Mouse (Mus musculus) brown adipose tissue, adult 24 weeks (tissue): Measurements from ENCODE around the gene Eif4ebp2. TPM values are rescaled to one million over a fixed set of nuclear protein-coding genes. Genes with fewer than 3 reads are reported as not detected.

Experiments used
- H3K27ac ChIP-seq: fragments of 200-500 bp; replicated peaks from 2 replicates; pipeline ENCODE4 v1.5.1; 2012; ENCODE audit warnings: low read depth, mild to moderate bottlenecking, low read length
- H3K4me1 ChIP-seq: fragments of 200-500 bp; 2 replicates; pipeline ENCODE4 v1.6.1; 2012; ENCODE audit warnings: low read length, mixed read lengths; ENCODE audit not compliant: control insufficient read depth, insufficient read depth, insufficient read length
- H3K4me3 ChIP-seq: fragments of 200-500 bp; 2 replicates; pipeline ENCODE4 v1.5.1; 2012; ENCODE audit warnings: low read depth, mild to moderate bottlenecking, low read length, moderate library complexity; ENCODE audit not compliant: insufficient read depth
- polyA plus RNA-seq: library from polyadenylated mRNA; stranded (reverse); fragments of >200 nt; gene quantifications from 2 replicates; pipeline ENCODE4 v1.2.4, GENCODE M21; 2012; ENCODE audit not compliant: missing spikeins, insufficient read depth, insufficient read length

The Eif4ebp2 gene
- 81.2 and 120 TPM in 2 replicates for polyA plus RNA-seq

- peaks cover 20% of the 10 kb centered on the region for H3K4me1 ChIP-seq
- H3K4me3 ChIP-seq = peak within 1 kb of the TSS; percentile 85
- H3K27ac ChIP-seq = peak within 1 kb of the TSS; percentile 60
Measured at GRCm38 (mm10) chr10:61452645-61453044, at the start of gene Eif4ebp2. Gene Eif4ebp2 (minus strand): TSS chr10:61452661.

GRCm38 (mm10) chr10:61500756-61501155 lies 48.3 kb upstream of the Eif4ebp2 start:
- H3K4me3 ChIP-seq = no peak overlapping the region
- H3K4me1 ChIP-seq = no peaks in the 10 kb centered on the region
- H3K27ac ChIP-seq = no peak overlapping the region

DNA sequence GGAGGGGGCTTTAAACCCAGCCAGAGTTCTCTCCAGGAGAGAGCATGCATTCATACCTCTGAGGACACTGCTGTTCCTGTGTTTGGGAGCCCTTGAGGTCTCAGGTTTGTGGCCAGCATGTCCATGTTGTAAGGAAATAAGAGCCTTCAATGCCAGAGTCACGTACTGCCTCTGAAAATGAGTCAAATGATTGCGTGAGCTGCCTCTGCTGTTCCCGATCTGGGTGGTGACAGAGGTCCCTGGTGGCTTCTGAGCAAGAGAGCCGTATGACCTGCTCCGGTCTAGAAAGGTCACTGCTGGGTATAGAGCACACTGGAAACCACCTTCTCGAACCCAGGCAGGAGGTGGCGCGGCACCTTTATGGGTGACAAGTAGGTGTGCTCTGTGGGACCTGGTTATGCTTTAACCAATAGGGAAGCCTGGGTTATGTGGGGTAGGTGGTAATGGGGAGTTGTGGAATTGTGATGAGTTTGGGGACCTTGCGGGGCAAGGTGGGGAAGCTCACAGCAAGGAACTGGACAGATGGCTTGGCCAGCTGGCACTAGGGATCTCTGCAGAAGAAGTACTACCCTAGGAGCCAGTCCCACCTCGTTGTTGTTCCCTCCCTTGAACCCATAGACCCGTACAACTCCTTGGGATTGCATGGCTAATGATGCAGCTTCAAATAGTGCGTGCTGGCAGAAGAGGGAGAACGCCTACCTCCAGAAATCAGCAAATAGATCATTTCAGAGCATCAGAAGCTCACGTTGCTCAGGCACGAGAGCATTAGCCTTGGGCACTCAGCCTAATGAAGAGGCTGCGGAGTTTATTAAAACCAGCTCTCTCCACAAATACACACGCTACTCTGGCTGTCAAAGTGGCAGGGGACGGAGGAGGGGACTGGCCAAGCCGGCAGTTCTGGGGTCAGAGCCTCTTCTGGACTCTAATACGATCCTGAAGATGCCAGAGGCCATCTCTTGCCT lies 47.3 kb upstream of the Eif4ebp2 start:
- H3K4me3 ChIP-seq = peak overlapping the region; percentile 26
- no peaks in the 10 kb centered on the region for H3K4me1 ChIP-seq
- peak overlapping the region; percentile 59 for H3K27ac ChIP-seq

DNA sequence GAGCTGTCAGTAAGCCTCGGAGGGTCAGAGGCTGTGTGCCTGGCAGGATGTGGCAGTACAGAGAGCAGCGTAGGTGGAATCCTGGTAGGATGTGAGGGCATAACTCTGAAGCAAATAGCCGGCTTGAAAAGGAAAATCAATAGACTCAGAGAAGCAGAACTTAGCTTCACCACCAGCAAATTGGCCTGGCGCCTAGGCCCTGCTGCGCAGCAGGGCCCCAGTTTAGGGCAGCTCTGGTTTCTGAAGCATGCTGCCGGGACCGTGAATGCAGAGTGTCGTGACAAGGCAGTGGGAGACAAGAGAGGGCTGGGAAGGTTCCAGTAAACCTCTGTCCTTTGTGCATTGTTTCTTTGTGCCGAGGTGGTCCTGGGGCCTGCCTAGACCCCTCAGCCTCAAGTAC lies 43.8 kb upstream of the Eif4ebp2 start:
- no peak overlapping the region for H3K27ac ChIP-seq
- H3K4me3 ChIP-seq = no peak overlapping the region
- no peaks in the 10 kb centered on the region for H3K4me1 ChIP-seq

GRCm38 (mm10) chr10:61495461-61495860 lies 43.0 kb upstream of the Eif4ebp2 start:
- no peaks in the 10 kb centered on the region for H3K4me1 ChIP-seq

GRCm38 (mm10) chr10:61492040-61492439 lies 39.6 kb upstream of the Eif4ebp2 start:
- no peak overlapping the region for H3K27ac ChIP-seq
- no peaks in the 10 kb centered on the region for H3K4me1 ChIP-seq
- H3K4me3 ChIP-seq = no peak overlapping the region

More at GRCm38 (mm10) chr10:61495461-61495860, 43.0 kb upstream of the Eif4ebp2 start:
- Histone ChIP-seq H3K27ac (no peak overlapping the region), H3K4me3 (no peak overlapping the region)

- Histone ChIP-seq H3K27ac (no peak overlapping the region), H3K4me1 (no peaks in the 10 kb centered on the region), H3K4me3 (no peak overlapping the region)
Measured at GRCm38 (mm10) chr10:61491573-61491972, 39.1 kb upstream of the Eif4ebp2 start.

DNA sequence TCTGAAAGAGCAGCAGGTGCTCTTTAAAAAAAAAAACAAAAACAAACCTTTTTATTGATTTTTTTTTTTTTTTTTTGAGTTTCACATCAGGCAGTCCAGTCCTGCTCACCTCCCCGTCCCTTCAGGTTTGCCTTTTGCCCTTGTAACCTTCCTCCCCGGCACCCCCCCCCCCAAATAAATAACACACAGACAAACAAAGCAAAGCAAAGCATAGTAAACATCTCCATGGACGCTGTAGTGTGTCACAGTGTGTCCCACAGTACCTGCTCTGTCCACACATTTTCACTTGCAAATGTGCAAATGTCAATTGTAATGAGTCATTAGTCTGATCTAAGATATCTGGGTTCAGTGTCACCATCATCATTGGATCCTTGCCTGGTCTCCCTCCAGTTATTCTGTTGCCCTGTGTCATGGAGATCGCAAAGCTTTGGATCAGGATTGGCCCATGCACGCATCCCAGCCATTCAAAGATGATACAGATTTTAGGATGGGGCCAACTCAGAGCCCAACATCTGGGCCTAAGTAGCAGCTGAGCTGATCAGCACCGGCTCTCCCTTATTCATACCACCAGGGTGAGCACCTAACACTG lies 36.2 kb upstream of the Eif4ebp2 start:
- no peak overlapping the region for H3K4me3 ChIP-seq
- H3K4me1 ChIP-seq = no peaks in the 10 kb centered on the region
- no peak overlapping the region for H3K27ac ChIP-seq

GRCm38 (mm10) chr10:61486551-61487339 lies 34.3 kb upstream of the Eif4ebp2 start:
- Histone ChIP-seq H3K4me3 (no peak overlapping the region), H3K4me1 (no peaks in the 10 kb centered on the region), H3K27ac (no peak overlapping the region)

- Histone ChIP-seq H3K4me3 (no peak overlapping the region), H3K27ac (no peak overlapping the region), H3K4me1 (no peaks in the 10 kb centered on the region)
Measured at GRCm38 (mm10) chr10:61484801-61485200, 32.3 kb upstream of the Eif4ebp2 start.

- Histone ChIP-seq H3K4me1 (no peaks in the 10 kb centered on the region), H3K27ac (no peak overlapping the region), H3K4me3 (no peak overlapping the region)
Measured at GRCm38 (mm10) chr10:61482771-61483170, 30.3 kb upstream of the Eif4ebp2 start.

DNA sequence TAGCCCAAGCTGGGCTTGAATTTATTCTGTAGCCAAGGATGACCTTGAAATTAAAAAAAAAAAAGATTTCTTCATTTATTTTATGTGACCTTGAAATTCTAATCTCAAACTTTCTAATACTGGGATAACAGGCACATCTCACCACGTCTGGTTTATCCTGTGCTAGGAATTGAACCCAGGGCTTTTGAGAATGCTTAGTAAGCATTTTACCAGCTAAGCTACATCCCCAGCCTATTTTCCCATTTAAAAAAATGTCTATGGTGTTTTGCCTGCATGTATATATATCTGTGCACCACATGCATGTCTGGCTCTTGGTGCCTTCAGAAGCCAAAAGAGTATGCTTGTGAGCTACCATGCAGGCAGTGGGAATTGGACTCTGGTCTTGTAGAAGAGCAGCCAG lies 28.0 kb upstream of the Eif4ebp2 start:
- Histone ChIP-seq H3K27ac (no peak overlapping the region), H3K4me3 (no peak overlapping the region), H3K4me1 (no peaks in the 10 kb centered on the region)

- Histone ChIP-seq H3K27ac (no peak overlapping the region), H3K4me3 (no peak overlapping the region), H3K4me1 (no peaks in the 10 kb centered on the region)
Measured at GRCm38 (mm10) chr10:61479927-61480326, 27.5 kb upstream of the Eif4ebp2 start.

DNA sequence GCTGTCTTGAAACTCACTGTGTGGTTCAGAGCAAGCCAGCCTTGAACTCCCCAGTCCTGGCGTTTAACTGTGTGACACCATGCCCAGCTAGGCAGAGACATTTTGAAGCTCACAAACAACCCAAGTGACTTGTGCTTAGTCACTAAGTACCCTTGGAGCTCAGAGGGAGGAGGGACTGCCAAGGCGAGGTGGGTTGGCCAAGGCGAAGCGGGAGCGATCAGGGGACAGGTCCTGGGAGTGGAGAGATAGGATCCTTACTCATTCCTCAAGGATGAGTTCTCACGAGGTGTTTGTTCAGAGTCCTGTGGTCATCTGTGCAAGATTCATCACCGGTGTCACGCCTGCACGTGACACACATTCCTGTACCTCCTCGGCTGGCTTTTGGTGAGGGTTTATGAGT lies 27.0 kb upstream of the Eif4ebp2 start:
- no peak overlapping the region for H3K4me3 ChIP-seq
- no peaks in the 10 kb centered on the region for H3K4me1 ChIP-seq
- H3K27ac ChIP-seq = no peak overlapping the region
